Mouse (Mus musculus) retina, postnatal 7 days (tissue): Measurements from ENCODE around the gene Armc3.

Experiments used
- DNase-seq: peaks from one replicate; pipeline ENCODE4 v3.0.0-alpha.2; 2012; ENCODE audit warnings: low read depth, low spot score

Gene Armc3

GRCm38 (mm10) chr2:19350167-19350566 is 151.1 kb downstream of the Armc3 start:
- DNase-seq: no peak

GRCm38 (mm10) chr2:19351615-19352253 is 152.6 kb downstream of the Armc3 start:
- no peak for DNase-seq

GRCm38 (mm10) chr2:19353158-19353557 is 154.1 kb downstream of the Armc3 start:
- DNase-seq: no peak
